Mouse (Mus musculus): ENCODE data around the gene Sh3gl2.

Gene Sh3gl2

DNA sequence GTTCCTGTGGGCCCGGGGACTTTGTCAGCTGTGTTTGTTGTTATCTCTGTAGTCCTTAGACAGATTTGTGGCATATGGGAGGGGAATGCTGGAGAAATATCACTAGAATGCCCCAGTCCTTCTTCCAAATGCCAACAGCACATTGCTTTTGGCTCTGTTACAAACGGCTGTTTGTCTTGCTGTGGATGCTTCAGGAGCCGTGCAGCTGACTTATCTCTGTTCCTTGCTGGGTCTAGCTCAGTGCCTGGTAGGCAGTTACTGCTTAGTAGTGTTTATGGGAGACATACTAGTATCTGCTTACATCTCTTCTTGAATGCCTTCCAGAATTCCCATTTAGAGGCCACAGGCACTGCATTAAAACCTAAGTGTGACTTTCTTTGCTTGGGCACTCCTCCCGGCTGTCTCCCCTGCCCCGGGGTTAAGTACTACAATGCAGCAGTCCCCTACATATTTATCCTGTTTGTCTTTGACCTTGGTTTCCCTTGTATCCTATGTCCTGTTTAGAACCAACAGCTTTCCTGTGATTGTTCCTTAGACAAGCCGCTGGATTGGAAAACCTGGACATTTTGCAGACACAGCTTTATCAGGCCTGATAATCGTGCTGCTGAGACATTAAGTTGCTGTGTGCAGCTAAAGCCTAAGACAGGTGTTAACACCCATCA, 101.1 kb downstream of the Sh3gl2 start:
- no peak for DNase-seq

DNA sequence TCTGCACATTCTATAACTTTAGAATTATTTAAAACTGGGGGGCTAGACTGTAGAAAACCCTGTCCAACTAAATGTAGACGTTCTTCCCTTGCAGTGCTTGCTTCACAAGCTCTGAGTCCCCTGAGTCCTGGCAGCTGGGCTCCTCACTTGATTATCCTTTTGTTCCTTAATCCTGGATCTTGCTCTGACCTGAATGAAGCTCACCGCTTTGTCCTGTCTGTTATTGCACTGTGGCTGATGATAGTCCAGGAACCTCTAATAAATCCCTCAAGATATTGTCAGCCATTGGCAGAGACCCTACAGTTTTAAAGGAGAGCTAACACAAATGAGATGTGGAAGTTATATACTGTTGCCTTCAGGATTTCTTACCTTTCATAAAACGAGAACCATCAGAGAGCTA, 114.2 kb downstream of the Sh3gl2 start:
- no peak for DNase-seq

DNA sequence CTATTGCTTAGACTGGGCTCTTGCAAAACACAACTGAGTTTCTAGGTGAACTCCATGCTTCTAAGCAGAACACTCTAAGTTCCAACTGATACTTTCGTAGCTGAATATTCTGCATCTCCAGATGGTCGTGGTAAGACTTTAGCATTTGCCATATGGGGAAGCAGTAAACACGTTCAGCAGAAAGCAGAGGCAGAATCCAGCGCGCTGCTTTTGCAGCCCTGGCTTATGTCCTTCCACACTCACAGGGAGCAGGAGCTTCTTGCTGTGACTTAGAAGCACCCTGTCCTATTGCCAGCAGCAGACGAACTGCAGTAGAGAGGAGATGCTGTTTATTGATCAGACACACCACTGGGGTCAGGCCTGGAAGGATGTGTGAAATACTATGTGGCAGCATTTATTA, 120.5 kb downstream of the Sh3gl2 start:
- DNase-seq = no peak

DNA sequence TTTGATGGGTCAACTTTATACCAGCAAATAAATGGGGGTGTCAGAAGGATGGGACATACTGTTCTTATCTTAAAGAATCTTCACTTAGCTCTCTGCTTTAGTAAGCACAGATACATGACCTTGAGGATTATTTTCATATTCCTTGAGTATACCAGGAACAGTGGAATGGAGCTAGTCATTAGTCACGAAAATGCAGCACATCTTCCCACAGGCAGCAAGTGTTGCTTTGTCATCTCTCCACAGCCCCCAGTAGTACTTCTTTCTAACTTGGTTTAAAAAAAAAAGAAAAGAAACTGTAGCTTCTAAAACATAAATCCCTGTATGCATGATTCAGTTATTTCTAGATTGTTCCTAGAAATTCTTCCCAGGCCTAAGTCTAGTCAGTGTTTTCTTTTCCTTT, 121.1 kb downstream of the Sh3gl2 start:
- no peak for DNase-seq

DNA sequence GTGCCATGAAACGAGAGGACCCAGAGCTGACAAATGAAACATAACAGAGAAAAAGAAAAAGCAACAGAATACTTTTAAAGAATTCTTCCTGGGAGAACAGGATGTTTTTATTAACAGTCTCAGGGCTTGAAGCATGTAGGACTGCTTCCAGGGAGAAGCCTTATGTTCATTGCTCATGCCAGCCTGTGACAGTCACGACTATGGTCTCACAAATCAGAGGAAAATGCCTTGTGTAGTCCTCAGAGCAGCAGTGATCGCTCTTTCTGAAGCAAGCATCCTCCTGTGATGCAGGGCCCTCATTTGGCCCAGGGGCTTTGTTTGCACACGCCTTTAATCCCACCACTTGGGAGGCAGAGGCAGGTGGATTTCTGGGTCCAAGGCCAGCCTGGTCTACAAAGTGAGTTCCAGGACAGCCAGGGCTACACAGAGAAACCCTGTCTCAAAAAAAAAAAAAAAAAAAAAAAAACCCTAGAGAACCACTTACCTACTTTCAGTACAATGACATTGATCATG, 129.8 kb downstream of the Sh3gl2 start:
- DNase-seq = no peak

DNA sequence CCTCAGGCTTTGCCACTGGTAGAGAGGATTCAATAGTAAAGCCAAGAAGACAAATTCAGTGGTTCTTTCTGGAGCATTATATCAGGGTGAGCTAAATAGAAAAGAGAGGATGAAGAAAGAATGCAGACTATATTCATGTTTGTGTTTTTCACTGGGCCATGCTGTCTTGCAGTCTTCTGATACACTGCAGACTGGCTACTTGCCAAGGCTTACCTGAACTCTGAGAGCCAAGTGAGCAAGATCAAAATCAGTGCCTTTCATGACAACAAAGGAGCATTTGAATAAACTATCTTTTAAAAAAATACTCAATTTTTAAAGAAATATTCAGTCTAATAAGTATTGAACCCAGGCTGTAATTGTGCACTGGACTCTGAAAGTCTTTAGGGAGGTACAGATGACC, 131.4 kb downstream of the Sh3gl2 start:
- DNase-seq = no peak

DNA sequence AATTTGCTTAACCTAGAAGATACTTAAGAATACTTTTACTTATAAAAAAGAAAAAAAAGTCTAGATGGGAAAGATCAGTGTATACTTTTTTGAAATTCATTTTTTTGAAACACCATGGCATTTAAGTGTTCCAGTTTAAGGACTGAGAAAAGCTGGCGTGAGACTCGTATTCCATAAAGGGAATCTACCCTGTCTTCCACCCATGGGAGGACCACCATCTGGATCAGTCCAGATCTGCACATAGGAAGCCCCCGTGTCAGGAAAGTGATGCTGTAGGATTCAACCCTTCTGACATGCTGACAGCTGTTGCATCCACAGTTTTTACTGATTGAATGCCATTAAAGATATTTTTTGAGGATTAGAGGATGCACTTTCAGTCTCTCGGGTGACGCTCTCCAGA, 134.2 kb downstream of the Sh3gl2 start:
- DNase-seq = no peak

DNA sequence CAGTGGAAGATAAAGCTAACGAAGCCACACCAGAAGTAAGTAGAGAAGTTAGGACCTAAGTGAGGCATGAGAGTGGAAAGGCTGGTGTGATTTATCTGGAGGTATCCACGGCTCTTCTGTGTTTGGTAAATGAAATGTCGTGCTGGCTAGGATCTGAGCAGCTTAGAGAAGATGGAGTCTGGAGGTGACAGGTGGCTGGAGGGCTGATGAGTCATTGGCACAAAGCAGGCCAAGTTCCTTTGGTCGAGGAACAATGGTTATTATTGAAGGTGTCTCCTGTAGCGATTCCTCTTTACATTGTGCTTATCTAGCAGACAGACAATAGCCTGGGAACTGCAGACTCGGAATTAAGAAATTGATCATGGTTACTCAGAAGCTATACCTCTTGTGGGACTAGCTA, 135.8 kb downstream of the Sh3gl2 start:
- no peak for DNase-seq

DNA sequence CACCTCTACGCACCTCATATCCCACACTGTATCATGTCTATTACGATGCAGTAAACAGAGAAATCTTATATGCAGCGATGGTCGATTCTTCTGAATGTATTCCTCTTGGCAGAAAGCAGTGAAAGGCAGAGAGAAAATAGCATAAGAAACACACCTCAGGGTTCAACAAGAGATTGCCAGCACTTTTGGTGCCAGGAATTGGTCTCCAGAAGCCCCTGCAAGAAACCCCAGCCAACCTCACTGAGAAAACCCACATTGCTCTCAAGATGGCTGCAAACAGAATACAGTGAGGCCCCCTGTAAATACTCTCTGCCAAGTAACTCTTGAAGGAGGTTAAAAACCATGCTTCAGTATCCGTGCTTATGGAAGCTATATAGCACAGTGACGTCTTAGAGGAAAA, 141.0 kb downstream of the Sh3gl2 start:
- no peak for DNase-seq

DNA sequence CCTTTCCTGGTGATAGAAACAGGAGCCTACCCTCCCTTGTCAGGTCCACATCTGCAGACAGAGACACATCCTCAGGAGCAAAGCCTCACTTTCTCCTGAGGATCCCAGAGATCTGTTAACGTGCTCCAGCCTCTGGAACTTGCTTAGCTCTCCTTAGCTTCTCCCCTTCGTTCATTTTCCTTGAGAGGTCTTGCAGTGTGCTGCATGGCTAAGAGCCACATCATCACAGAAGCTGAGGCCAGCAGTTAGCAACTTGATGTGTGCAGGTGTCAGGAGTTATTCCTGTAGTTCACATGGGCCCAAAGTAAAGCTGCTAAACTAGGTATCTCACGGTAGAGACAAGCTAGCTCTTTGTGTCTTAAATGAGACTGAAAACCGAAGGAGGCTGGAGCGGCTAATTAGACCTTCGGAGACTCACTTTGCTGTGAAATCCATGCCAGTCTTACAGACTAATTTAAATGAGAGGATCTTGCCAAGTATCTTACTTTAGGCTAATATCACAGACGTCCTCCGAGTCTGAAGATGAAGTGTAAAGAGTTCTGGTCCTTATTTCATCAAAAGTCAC, 143.2 kb downstream of the Sh3gl2 start:
- DNase-seq = no peak

DNA sequence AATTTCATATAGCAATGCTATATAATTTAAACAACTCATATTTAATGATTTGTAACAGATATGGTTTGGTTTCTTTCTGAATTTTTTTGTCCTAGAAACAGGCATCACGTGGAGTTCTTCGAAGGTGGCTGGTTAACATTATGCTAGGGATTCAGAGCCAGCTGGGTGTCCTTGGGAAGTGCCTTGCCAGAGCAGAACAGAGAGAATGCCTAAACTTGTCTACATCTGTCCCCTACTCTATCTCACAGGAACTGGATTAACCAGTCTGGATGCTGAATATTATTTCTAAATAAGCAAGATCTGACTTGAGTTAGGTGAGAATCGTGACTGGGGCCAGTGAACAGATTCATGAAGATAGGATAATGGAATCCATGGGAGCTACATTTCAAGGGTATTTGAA, 157.7 kb downstream of the Sh3gl2 start:
- DNase-seq = no peak

DNA sequence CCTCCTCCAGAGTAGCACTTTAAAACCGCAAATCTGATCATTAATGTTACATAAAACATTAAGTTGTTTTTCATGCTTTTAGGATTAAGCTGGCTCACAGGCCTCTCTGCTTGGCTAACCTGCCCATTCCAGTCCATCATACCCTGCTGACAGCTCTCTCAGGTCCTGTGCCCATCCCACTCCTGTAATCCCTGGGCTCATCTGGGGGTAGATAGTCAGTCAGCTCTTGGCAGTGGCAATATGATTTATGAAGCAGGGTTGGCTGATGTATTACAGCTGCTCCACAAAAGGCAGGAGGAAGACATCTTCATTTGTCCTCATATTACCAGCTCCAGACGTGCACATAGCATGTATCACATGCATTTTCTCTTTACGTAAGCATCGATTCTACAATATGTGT, 158.3 kb downstream of the Sh3gl2 start:
- no peak for DNase-seq

DNA sequence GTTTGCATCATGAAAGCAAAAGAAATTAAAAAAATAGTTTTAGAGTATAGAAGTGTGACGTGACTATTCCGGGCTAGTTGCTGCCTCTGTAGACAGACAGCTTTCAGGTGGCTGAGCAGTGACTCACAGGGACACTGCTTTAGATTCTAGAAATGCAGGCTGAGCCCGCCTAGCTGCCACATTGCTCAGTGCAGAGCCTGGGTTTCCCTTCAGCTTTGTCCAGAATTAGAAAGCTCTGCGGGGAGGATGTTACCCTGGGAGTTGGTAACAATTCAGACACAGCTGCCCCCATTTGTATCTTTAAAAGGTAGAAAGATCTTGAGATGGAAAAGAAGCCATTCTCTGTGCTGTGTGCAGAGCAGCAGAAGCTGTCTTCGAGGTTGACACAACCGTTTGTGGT, 166.1 kb downstream of the Sh3gl2 start:
- no peak for DNase-seq

DNA sequence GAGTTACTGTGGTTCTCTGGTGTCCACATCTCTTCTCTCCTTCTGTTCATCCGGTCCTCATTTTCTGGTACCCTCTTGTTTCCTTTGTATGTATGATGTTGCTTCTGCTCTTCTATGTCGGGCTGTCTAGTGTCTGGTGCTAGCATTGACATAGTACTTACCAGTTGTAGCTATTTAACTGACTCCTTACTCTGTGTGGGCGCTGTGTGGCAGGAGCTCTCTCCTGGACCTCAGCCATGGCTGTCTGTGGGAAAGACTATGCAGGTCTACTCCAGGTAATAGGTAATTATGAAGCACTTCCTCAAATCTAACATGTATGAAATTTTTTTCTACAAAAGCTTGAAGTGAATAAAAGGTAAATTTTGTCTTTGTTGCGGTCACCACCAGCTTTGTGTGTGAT, 169.9 kb downstream of the Sh3gl2 start:
- DNase-seq = no peak

DNA sequence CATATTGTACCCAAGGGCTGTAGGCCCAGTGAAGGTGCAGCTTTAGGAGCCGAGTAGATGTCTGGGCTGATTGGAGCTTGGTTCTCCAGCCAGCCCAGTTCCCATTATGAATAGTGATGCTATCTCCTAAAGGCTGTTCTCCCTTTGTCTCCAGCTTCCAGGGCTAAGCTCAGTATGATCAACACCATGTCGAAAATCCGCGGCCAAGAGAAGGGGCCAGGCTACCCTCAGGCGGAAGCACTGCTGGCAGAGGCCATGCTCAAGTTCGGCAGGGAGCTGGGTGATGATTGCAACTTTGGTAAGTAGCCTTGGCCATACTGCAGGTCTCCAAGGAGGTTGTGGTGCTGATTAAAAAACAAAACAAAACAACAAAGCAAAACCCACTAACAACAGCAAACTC, 171.3 kb downstream of the Sh3gl2 start:
- DNase-seq = no peak

DNA sequence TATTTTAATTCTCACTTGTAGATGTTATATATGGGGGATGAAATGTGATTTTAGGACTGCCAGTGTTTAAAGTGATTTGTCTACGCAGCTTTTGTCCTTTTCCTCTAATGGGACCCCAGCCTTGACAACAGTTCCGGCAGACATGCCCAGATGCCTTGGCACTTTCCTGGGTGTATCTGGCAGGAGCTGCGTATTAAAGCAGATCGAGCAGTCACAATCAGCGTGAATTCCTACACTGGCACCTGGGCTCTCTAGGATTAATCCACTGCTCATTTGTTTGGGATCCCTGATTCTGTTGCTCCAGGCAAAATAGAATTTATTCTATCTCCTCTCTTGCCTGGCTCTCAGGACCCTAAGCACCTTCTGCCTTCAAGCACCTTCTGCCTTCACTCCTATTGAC, 171.7 kb downstream of the Sh3gl2 start:
- no peak for DNase-seq

DNA sequence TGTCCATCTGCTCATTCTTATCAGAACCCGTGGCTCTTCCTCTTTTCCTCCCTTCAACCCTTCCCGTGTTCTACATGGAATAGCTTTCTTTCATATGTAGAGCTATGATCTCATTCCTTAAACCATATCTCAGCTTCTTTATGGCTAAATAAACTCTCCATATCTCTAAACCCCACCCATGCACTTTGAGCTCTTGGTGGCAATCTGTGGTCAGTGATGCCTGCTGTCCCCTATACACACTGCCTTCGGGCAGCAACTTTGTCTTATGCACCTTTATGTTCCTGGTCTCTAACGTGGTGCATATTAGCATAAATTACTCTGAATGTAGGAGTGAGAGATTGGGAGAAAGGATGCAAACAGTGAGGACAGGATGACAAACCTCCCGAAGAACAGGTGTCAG, 180.3 kb downstream of the Sh3gl2 start:
- DNase-seq = no peak

DNA sequence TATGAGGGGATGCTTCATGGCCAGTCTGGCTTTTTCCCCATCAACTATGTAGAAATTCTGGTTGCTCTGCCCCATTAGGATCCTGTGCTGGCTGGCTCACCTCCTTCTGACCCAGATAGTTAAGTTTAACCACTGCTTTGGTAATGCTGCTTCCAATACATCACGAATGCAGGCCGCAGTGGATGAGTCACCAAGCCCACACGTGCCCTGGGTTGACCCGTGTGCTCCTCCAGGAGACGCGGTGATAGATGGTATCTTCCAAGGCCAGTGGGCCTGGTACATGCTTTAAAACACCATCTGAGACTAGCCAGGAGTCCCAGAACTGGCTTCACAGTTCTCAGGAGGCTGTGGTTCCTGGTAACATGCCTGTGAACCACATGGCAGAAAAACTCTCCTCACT, 182.8 kb downstream of the Sh3gl2 start:
- no peak for DNase-seq

DNA sequence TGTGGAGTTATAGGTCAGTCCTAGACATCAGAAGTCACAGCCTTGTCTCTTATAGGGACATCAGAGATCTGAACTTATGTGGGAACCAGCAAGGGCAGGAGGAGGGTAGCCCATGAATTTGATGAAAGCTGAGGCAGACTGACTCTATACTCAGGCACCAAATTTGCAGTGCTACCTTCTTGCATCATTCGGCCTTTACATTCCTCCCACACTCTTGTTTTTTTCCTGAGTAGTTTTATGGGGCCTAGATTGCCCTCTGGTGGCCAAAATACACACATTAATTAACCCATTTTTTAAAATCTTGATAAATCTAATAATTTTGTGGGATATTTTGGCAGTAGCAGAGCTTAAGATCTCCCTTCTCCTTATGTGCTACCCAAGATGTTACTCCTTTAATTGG, 186.9 kb downstream of the Sh3gl2 start:
- DNase-seq = no peak

DNA sequence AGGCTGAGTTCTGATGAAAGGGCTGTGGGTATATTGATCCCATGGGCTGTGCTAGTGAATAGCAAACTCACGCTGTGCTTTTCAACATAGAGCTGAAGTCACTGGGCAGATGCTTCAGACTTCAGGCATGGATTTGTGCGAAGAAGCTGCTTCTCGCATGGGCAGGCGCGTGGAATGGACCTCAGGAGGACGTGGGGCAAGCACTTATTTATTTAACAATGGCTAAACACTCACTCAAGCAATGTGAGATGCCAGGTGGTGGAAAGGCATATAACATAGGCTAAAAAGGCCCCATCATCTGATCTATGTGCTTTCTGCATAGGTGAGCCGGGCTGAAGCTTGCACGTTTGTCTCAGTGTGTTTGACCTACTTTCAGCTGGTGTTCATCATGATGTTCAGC, 193.8 kb downstream of the Sh3gl2 start:
- no peak for DNase-seq

DNA sequence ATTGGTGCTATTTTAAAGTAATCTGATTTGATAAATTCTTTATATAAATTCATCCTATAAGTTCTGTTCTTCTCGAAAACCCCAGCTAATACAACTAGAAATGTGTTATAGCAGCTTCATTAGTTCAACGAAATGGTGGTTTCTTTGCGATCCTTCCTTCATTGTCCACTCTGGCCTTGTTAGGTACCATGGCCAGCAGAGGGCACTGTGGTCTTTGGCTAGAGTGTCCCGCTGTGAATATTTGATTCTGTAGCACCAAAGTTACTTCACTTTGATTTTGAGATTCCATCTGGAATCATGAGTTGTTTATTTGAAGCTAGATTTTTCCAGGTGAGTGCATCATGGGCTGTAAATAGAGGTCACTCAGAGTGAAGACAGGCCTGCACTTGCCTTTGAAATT, 197.9 kb downstream of the Sh3gl2 start:
- no peak for DNase-seq

DNA sequence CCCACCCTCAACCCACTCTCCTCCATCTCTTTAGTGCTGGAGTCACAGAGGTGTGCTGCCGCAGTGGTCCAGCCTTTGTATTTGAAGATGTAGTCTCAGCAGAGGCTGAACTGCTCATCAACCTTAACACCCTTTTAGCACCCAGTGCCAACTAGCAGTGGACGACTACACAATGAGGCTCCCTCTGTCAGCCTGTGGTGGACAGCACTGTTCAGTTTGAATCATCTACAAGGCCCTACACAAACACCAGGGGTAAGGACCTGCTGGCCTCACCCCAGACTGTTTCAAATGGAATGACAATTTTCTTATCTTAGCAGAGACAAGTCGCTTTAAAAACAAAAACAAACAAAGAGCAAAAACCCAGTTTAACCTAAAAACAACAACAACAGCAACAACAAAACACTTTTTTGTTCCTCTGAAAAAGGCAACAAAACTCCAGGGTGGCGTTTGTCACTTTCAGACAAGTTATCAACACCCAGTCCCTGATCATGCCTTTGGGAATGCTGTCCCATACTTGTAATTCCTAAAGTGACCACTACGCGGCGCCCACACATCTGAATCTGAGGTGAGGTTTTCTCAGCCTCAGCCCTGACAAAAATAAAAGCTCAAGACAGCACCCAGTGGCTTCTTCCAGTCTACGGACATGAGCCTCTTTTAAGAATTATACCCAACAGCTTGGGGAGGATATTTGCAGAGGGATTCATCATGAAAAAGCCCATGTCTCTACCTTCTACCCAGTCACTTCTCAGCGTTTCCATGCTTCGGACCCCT, 199.7 kb downstream of the Sh3gl2 start:
- DNase-seq = no peak

DNA sequence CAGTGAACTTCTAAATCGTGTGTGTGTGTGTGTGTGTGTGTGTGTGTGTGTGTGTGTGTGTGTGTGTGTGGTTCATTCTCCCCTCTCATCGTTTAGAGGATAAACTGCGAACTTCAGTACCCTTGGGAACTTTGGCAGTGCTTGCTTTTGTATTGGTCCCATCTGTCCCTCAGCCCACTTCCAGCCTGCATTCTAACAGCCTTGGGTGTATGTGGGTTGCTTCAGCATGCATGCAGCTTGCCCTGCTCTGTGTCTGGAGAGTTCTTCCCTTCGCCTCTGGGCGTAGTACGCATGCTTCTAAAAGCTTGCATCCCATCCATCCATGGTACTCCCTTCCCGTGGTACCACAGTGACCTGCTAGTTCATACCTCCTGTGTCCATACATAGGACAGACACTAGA, 200.3 kb downstream of the Sh3gl2 start:
- DNase-seq = no peak

DNA sequence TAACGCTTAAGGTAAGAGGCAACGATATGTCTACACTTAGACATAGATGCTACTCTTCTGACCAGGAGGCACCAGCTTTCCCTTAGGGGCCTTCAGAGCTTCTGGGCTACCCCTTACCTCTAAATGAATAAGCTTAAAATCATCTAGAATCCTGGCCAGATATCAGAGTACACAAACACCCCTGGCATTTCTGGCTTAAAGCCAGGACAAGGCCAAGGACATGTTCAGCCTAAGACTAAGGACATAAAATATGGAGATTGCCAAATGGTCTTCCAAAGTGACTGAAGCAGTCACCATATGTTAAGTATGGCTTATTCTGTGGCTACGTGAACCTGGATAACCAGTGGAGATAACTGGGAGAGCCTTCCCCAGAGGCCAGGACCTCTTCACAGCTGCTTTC, 211.5 kb downstream of the Sh3gl2 start:
- no peak for DNase-seq
